Mouse (Mus musculus) heart, embryonic 11.5 days (tissue): ENCODE measurements around the gene Arpc4. TPM values are rescaled to one million over a fixed set of nuclear protein-coding genes. Genes with fewer than 3 reads are reported as not detected.

Experiments used
- ATAC-seq: fragments of 200-750 bp; cut with Nextera tagmentation; replicated peaks from 2 replicates; pipeline ENCODE4 v1.8.0; 2017; ENCODE audit warnings: moderate library complexity; ENCODE audit not compliant: insufficient number of reproducible peaks, low FRiP score, low TSS enrichment
- H3K27ac ChIP-seq: fragments of 300-500 bp; sonication (generic); 2 replicates; pipeline ENCODE4 v1.5.1; 2014; ENCODE audit warnings: mild to moderate bottlenecking, low read depth, low read length
- H3K27me3 ChIP-seq: fragments of 300-500 bp; sonication (generic); 2 replicates; pipeline ENCODE4 v1.6.1; 2014; ENCODE audit warnings: mild to moderate bottlenecking, low read length, mixed read lengths; ENCODE audit not compliant: control insufficient read depth, insufficient read depth
- H3K36me3 ChIP-seq: fragments of 300-500 bp; sonication (generic); 2 replicates; pipeline ENCODE4 v1.6.1; 2014; ENCODE audit warnings: mild to moderate bottlenecking, low read length, moderate library complexity, mixed read lengths; ENCODE audit not compliant: control insufficient read depth, insufficient read depth
- H3K4me1 ChIP-seq: fragments of 300-500 bp; sonication (generic); 2 replicates; pipeline ENCODE4 v1.6.1; 2014; ENCODE audit warnings: low read length; ENCODE audit not compliant: control insufficient read depth, insufficient read depth
- H3K4me2 ChIP-seq: fragments of 300-500 bp; sonication (generic); 2 replicates; pipeline ENCODE4 v1.6.1; 2014; ENCODE audit warnings: mild to moderate bottlenecking, moderate library complexity
- H3K4me3 ChIP-seq: fragments of 300-500 bp; sonication (generic); 2 replicates; pipeline ENCODE4 v1.5.1; 2014; ENCODE audit warnings: low read depth, low read length
- H3K9ac ChIP-seq: fragments of 300-500 bp; sonication (generic); 2 replicates; pipeline ENCODE4 v1.6.1; 2014; ENCODE audit warnings: mild to moderate bottlenecking, low read depth, low read length, moderate library complexity
- H3K9me3 ChIP-seq: fragments of 300-500 bp; sonication (generic); replicated peaks from 2 replicates; pipeline ENCODE4 v1.6.1; 2016; ENCODE audit warnings: low read length; ENCODE audit not compliant: control insufficient read depth
- WGBS: fragments of 180-500 bp; shearing (Covaris S2); extraction: QIAGEN DNeasy Blood & Tissue Kit; methylation state at CpG from one replicate; pipeline ENCODE4 v1.1.7; 2014; ENCODE audit not compliant: insufficient replicate concordance; 5-methylcytosine and 5-hydroxymethylcytosine counted together
- polyA plus RNA-seq: library from polyadenylated mRNA; unstranded; fragments of >200 nt; fragmentation: Nextera tagmentation; extraction: Ambion mirVana; gene quantifications from 2 replicates; pipeline ENCODE4 v1.2.1, GENCODE M21; 2014

The Arpc4 gene
- polyA plus RNA-seq, 1 experiment from 2014 or later, result 166 TPM

GRCm38 (mm10) chr6:113352820-113353219, 25.1 kb upstream of the Arpc4 start:
- Histone ChIP-seq H3K9ac (no peak overlapping the region), H3K9me3 (no peaks in the 10 kb centered on the region), H3K27ac (no peak overlapping the region), H3K4me2 (no peak overlapping the region), H3K4me3 (no peak overlapping the region), H3K4me1 (no peaks in the 10 kb centered on the region), H3K27me3 (no peaks in the 10 kb centered on the region), H3K36me3 (no peaks in the 10 kb centered on the region)
- WGBS, result 70% methylated on average over 3 of the region's 3 CpGs
- ATAC-seq, result no peak

- ATAC-seq, result no peak
- Histone ChIP-seq H3K9me3 (no peaks in the 10 kb centered on the region), H3K27ac (no peak overlapping the region), H3K4me1 (no peaks in the 10 kb centered on the region), H3K36me3 (no peaks in the 10 kb centered on the region), H3K9ac (no peak overlapping the region), H3K4me2 (no peak overlapping the region), H3K4me3 (no peak overlapping the region), H3K27me3 (no peaks in the 10 kb centered on the region)
- WGBS, result 66% methylated on average over 3 of the region's 3 CpGs
Observed at GRCm38 (mm10) chr6:113353696-113354095, 24.2 kb upstream of the Arpc4 start.

DNA sequence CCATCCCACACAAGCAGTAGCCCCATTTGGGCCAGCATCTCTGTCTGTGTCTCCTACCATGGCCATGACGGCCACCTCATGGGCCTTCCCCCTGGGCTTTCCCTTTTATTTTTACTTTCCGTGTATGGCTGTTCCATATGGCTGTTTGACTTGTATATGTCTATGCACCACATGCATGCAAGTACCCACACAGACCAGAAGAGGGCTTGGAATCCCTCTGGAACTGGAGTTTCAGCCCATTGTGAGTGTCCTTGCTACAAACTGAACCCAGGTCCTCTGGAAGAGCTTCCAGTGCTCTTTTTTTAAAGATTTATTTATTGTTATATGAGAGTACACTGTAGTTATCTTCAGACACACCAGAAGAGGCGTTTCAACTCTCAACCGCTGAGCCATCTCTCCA, 16.4 kb upstream of the Arpc4 start:
- Histone ChIP-seq H3K4me2 (no peak overlapping the region), H3K9me3 (no peaks in the 10 kb centered on the region), H3K36me3 (no peaks in the 10 kb centered on the region), H3K4me3 (no peak overlapping the region), H3K27ac (no peak overlapping the region), H3K4me1 (no peaks in the 10 kb centered on the region), H3K27me3 (no peaks in the 10 kb centered on the region), H3K9ac (no peak overlapping the region)
- WGBS, result 73% methylated on average over 4 of the region's 4 CpGs
- ATAC-seq, result no peak

GRCm38 (mm10) chr6:113362241-113362640, 15.7 kb upstream of the Arpc4 start:
- 100% methylated on average over 1 of the region's 1 CpGs for WGBS
- no peaks in the 10 kb centered on the region; the same call in 1 of the 2 replicates for H3K36me3 ChIP-seq
- H3K4me1 ChIP-seq, result no peaks in the 10 kb centered on the region
- ATAC-seq, result no peak
- no peak overlapping the region for H3K4me2 ChIP-seq
- no peak overlapping the region for H3K4me3 ChIP-seq
- no peak overlapping the region for H3K27ac ChIP-seq
- no peak overlapping the region for H3K9ac ChIP-seq
- no peaks in the 10 kb centered on the region for H3K9me3 ChIP-seq
- no peaks in the 10 kb centered on the region for H3K27me3 ChIP-seq

DNA sequence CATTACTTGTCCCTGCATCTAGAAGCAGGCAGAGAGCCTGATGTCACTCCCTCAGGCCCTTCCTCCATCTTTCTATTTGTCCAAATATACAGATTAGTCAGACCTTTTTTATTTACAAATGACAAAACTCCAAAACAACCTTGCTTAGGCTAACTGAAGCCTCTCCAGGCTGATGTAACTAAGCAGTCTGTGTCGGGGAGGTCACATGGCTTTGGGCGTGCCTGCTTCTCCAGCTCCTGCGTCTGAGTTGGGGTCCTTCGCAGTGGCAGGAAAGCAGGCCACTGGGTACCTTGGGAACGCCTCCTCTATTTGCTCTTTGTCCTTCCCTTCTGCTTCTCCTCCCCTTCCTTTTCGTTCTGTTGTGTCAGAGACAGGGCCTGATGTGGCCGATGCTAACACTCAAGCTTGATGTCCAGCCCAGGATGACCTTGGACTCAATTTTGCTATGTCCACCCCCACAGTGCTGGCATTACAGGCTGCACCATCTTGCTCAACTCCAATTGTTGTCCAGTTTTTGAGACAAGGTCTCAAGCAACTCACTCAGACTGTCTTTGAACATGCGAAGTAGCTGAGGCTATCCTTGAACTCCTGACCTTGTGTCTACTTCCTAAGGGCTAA, 13.3 kb upstream of the Arpc4 start:
- Histone ChIP-seq H3K4me3 (no peak overlapping the region), H3K27me3 (no peaks in the 10 kb centered on the region), H3K27ac (no peak overlapping the region), H3K9ac (no peak overlapping the region), H3K4me1 (no peaks in the 10 kb centered on the region), H3K36me3 (peaks cover 5% of the 10 kb centered on the region), H3K9me3 (no peaks in the 10 kb centered on the region), H3K4me2 (no peak overlapping the region)
- 64% methylated on average over 8 of the region's 8 CpGs for WGBS
- ATAC-seq, result no peak

GRCm38 (mm10) chr6:113366639-113367038, 11.3 kb upstream of the Arpc4 start:
- H3K4me2 ChIP-seq, result no peak overlapping the region
- no peaks in the 10 kb centered on the region for H3K27me3 ChIP-seq
- WGBS, result 87% methylated on average over 6 of the region's 6 CpGs
- no peaks in the 10 kb centered on the region for H3K9me3 ChIP-seq
- H3K4me1 ChIP-seq, result no peaks in the 10 kb centered on the region
- no peak overlapping the region for H3K9ac ChIP-seq
- H3K27ac ChIP-seq, result no peak overlapping the region
- no peak overlapping the region for H3K4me3 ChIP-seq
- H3K36me3 ChIP-seq, result peaks cover 15% of the 10 kb centered on the region
- no peak for ATAC-seq

- Histone ChIP-seq H3K36me3 (peaks cover 18% of the 10 kb centered on the region), H3K4me1 (no peaks in the 10 kb centered on the region), H3K9ac (no peak overlapping the region), H3K27ac (no peak overlapping the region), H3K4me2 (no peak overlapping the region), H3K9me3 (no peaks in the 10 kb centered on the region), H3K4me3 (no peak overlapping the region), H3K27me3 (no peaks in the 10 kb centered on the region)
- no peak for ATAC-seq
- 96% methylated on average over 1 of the region's 1 CpGs for WGBS
Observed at GRCm38 (mm10) chr6:113367574-113367973, 10.3 kb upstream of the Arpc4 start.

DNA sequence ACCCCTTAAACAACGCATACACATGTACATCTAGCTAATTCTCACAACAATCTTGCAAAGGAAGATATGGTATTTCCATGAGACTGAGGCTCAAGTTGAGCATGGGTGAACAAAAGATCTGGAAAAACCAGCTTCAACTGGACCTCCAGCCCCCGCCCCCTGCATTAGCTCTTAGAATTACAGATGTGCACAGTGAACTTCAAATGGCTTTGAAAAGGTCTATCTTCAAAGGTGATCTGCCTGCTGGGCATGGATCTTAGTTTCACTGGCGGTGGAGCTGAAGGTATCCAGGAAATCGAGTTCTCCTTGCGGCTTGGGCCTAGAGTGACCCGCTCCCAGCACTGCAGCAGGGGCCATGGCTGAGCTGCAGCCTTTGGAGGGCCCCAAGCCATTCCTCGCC, 9.8 kb upstream of the Arpc4 start:
- peaks cover 18% of the 10 kb centered on the region for H3K36me3 ChIP-seq
- ATAC-seq, result no peak
- H3K4me1 ChIP-seq, result no peaks in the 10 kb centered on the region
- H3K9ac ChIP-seq, result no peak overlapping the region
- 89% methylated on average over 7 of the region's 7 CpGs for WGBS
- H3K4me2 ChIP-seq, result no peak overlapping the region
- H3K4me3 ChIP-seq, result no peak overlapping the region
- H3K27me3 ChIP-seq, result no peaks in the 10 kb centered on the region
- H3K27ac ChIP-seq, result no peak overlapping the region
- H3K9me3 ChIP-seq, result no peaks in the 10 kb centered on the region

DNA sequence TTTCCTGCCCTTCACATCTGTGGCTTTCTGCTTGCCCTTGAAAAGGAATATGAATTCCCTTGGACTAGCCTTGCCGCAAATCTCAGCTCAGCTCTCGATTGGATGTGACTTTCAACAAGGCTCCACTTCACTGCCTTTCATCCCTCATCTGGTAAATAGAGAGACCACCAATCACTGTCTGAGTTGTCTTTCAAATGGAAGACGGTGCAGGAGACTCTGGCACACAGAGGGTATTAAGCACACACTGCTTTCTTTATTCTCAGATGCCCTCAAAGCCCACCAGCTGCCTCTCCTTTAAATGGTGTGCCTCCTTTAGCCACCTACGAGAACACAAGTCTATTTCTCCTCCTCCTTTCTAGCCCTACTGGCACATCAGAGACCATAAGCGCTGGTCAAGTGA, 9.3 kb upstream of the Arpc4 start:
- H3K27ac ChIP-seq, result no peak overlapping the region
- no peaks in the 10 kb centered on the region for H3K4me1 ChIP-seq
- H3K27me3 ChIP-seq, result no peaks in the 10 kb centered on the region
- no peaks in the 10 kb centered on the region for H3K9me3 ChIP-seq
- no peak for ATAC-seq
- H3K4me3 ChIP-seq, result no peak overlapping the region
- no peak overlapping the region for H3K4me2 ChIP-seq
- H3K36me3 ChIP-seq, result peaks cover 18% of the 10 kb centered on the region
- WGBS, result 84% methylated on average over 5 of the region's 5 CpGs
- H3K9ac ChIP-seq, result no peak overlapping the region
